Mouse (Mus musculus): ENCODE measurements around the gene Prr23a2. TPM values are rescaled to one million over a fixed set of nuclear protein-coding genes. Genes with fewer than 3 reads are reported as not detected.
"Not testable (repeated sequence)": the region's sequence is repeated elsewhere in the genome, so short reads cannot be mapped to it uniquely, and the experiment has no call there.

Gene Prr23a2
- not detected for polyA plus RNA-seq (2017; shearing (Covaris generic))

DNA sequence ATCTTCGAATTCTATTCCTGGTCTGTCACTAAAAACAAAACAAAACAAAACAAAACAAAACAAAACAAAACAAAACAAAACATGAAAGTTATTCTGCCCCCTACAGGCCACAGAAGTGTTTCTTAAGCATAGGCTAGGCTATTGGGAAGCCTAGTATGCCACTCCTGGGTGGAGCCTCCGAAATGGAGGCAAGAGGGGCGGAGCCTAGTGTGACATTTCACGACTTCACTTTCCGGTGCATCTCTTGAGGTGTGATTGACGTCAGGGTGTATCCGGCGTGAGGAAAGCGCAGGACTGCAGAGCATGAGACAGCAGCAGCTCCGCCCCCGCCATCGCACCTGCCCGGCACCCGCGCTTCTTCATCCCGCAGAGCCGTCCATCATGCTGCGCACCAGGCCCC is at the start of gene Prr23a2:
Prr23a2 (plus strand) TSS at position 285 of the 400 bp plus-strand sequence.
- ATAC-seq: no peak

DNA sequence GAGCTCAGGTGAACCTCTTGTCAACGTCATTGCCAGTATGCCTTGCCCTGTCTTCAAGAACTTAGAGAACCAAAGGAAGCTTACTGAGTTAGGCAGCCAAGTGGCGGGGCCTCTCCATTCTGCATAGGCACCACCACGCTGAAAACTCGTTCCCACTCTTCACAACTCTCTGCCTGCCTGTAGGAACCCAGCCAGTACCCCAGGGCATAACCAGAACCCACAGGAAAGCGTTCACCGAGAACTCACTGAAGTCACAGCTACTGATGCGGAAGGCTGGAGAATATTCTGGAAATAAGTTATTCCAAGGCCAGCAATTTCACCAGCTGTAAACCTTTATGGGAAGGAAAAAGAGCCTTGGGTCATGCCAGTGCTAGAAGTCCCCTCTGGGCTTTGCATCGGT is 48.7 kb upstream of the Prr23a2 start:
- ATAC-seq: no peak

DNA sequence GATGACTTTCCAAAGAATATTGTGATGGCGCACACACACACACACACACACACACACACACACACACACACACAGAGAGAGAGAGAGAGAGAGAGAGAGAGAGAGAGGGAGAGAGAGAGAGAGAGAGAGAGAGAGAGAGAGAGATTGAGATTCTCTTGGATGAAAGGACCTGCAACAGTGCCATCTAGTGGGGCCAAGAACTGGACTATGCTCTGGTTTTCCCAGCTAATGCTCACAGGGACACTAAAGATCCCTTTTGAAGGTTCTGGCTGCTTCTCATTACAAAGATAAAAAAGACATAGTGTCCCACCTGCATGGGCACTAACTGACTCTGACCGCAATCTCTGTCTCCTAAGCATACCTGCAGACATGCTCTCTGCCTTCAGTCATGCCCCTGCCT is 46.8 kb upstream of the Prr23a2 start:
- not testable (repeated sequence) for ATAC-seq

- ATAC-seq: no peak
These were observed 40.2 kb upstream of the Prr23a2 start for GRCm38 (mm10) chr9:98816066-98816465.

DNA sequence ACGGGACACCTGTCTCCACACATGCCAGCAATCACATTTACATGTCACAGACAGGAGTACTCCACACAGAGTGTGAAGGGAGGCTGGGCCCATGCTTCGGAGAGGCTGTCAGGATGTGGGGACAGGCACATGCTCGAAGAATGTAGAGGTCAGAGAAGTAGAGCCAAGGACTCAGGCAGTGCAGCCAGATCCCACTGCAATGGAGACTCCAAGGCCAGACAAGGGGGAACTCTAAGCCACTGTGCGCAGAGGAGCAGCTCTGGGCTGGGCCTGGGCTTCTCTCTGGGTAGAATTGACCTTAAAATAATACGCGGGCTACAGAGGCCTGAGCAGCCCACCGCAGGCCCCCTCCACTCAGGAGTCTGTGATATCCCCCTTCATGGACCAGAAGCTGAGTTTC is 38.7 kb upstream of the Prr23a2 start:
- no peak for ATAC-seq

DNA sequence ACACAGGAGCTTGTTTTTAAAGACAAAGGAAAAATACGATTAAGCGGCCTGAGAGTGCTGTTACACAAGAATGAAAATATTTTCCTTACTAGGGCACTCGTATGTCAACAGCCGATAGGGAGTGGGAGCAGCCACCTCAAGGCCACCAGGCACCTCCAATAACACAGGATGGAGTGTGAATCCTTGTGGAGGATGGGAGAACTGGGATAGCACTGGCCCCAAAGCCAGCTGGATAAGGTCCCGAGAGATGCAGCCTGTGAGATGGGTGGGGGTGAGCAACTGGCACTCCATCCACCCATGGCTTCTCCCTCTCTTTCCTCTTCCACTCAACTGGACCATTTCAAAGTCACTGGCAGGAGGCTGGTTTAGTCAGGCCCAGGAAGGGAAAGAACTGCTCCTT is 37.3 kb upstream of the Prr23a2 start:
- no peak for ATAC-seq

DNA sequence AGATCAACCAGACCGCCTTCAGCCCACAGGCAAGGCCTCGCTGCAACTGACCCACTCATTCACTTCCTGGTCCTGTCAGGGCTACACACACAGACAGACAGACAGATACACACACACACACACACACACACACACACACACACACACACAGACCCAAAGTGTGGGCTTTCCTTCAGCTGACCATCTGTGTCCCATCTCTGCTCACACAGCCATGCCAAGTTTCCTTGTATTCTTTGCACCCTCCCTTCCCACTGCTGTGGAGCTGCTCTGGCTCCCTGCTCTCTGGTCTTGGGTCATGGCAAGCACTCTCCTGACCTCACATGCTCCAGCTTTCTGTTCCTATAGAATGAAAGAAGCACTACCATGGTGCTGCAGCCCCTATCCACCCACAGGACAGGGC is 36.8 kb upstream of the Prr23a2 start:
- ATAC-seq: no peak

GRCm38 (mm10) chr9:98820461-98820860 is 35.8 kb upstream of the Prr23a2 start:
- no peak for ATAC-seq

- ATAC-seq: no peak
These were observed 35.2 kb upstream of the Prr23a2 start for GRCm38 (mm10) chr9:98821067-98821466.

DNA sequence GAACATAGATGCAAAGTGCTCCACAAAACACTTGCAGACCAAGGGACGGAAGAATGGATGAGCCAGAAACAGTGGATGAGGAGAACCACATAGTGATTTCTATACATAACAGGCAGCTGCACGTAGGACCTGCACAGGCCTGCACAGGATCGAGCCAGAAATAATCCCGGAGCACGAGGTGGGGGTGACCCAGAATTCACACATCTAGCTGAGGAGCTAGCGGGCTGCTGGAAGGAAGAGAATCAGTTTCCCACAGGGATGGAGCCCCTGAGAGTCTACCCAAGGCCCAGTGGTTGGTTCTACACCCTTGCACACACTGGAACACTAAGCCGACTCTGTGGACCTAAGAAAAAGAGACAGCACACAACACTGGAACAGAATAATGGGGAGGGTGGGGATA is 32.5 kb upstream of the Prr23a2 start:
- no peak for ATAC-seq

DNA sequence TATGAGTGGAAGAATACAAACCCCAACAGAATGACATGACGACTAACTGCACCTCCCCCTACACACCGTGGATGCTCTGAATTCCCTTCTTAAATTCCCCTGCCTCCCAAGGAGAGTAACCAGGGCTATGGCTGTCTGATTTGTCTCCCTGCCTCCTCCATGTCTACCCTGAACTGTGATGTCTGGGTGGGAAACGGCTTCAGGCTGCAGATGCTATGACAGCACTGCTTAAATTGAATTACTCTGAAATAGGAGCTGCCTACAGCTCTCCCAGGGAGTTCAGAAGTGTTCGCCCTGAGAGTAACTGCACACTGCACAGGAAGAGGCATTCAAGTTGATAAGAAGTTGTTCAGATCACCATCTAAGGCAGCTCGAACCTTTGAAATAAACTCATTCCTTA is 26.8 kb upstream of the Prr23a2 start:
- no peak for ATAC-seq

- ATAC-seq: no peak
These were observed 18.7 kb upstream of the Prr23a2 start for GRCm38 (mm10) chr9:98837537-98838074.

DNA sequence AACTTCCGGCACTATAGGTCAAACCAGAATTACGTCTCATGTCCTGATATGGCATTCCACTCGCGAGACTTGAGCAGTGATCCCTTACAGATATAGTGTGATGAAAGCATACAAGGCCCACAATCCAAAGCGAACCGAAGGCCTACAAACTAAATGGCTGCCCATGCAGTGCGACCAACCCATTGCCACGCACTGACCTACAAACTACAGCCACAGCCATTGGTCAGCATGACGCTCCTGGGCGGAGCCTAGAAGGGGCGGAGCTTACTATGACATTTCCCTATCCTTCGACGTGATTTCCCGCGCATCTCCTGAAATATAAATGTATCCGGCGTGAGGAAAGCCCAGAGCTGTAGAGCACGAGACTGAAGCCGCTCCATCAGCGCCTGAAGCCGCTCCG is 14.2 kb upstream of the Prr23a2 start, which contains the start of gene Prr23a1:
Prr23a1 (plus strand) TSS at position 387 of the 400 bp plus-strand sequence.
- ATAC-seq: no peak

- no peak for ATAC-seq
These were observed 7.2 kb downstream of the Prr23a2 start for GRCm38 (mm10) chr9:98863463-98863862.

DNA sequence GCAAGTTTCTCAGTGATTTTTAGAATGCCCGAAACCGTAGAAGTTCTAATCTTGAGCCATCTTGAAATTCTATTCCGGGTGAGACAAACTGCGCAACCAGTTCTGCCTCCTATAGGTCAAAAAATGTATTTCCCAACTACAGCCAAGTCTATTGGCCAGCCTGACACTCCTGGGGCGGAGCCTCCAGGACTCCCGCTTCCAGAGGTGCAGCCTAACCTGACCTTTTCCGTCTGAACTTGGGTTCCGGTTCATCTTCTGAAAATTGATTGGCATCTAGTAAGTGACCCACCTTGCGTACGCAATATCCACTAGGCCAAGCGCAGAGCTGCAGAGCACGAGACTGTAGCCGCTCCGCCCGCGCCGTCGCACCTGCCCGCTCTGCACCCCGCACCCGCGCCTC is 8.3 kb downstream of the Prr23a2 start, which contains the start of gene Prr23a3:
Prr23a3 (plus strand) TSS at position 197 of the 400 bp plus-strand sequence.
- ATAC-seq: no peak

DNA sequence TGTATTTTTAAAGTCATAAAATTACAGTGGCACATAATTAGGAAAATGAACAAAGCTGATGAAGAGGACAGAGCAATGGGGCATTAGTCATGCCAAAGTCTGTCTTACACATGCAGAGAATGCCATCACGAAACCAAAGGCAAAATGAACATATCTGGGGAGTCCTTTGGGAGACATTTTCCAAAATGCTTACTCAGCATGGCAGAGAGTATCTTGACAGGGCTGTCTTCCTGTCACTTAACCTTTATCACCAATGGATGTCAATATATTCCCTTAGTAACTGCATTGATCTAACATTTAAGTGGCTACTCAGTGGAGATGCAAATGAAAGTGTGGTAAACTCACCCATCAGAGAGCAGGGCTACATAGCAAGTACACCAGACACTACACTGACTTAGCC is 45.2 kb downstream of the Prr23a2 start:
- ATAC-seq: no peak

GRCm38 (mm10) chr9:98902819-98903218 is 46.5 kb downstream of the Prr23a2 start, which contains the start of gene 7420426K07Rik:
7420426K07Rik (plus strand) TSS chr9:98903119.
- ATAC-seq: no peak

Other genes with a start within 250 kb of the Prr23a2 start
- not detected for gene Prr23a1, start 14.0 kb upstream of the Prr23a2 start, polyA plus RNA-seq (2017; shearing (Covaris generic))
- gene Prr23a3, start 8.3 kb downstream of the Prr23a2 start, polyA plus RNA-seq (2017; shearing (Covaris generic)): not detected
- not detected for gene 7420426K07Rik, start 46.6 kb downstream of the Prr23a2 start, polyA plus RNA-seq (2017; shearing (Covaris generic))
- not detected for gene Foxl2, start 98.8 kb downstream of the Prr23a2 start, polyA plus RNA-seq (2017; shearing (Covaris generic))
- gene Faim, start 129.9 kb downstream of the Prr23a2 start, polyA plus RNA-seq (2017; shearing (Covaris generic)): 10 to 100 TPM; 62.0 to 71.2 TPM
- 1 to 10 TPM in 1 of 2 experiments, under 1 TPM in 1; 0.94 to 1.1 TPM for gene Gm1123, start 179.2 kb downstream of the Prr23a2 start, polyA plus RNA-seq (2017; shearing (Covaris generic))